Mouse (Mus musculus): ENCODE measurements around the gene Smok3c. TPM values are rescaled to one million over a fixed set of nuclear protein-coding genes. Genes with fewer than 3 reads are reported as not detected.

The Smok3c gene
- polyA plus RNA-seq, 1 experiment, result not detected

GRCm38 (mm10) chr5:138089108-138089551, 36.1 kb downstream of the Smok3c start:
- TF ChIP-seq USF1 (IDR thresholded peaks at IDR 0.05; ENCODE audit: low read depth) (no peak), CTCF (IDR thresholded peaks at IDR 0.05; ENCODE audit: control insufficient read depth, insufficient read depth, insufficient read length) (no peak), MAX (IDR thresholded peaks at IDR 0.05) (no peak), CEBPB (IDR thresholded peaks at IDR 0.05; ENCODE audit: low read depth) (no peak), MYOG (IDR thresholded peaks at IDR 0.05; ENCODE audit: control insufficient read depth, extremely low read depth, insufficient read length) (no peak), FOSL1 (IDR thresholded peaks at IDR 0.05; ENCODE audit: insufficient read depth, low read length, poor library complexity, severe bottlenecking) (no peak), MYOD1 (IDR thresholded peaks at IDR 0.05; ENCODE audit: control insufficient read depth, insufficient read length, low read depth) (no peak)
- Histone ChIP-seq H3K79me2 (ENCODE audit: control insufficient read depth, insufficient read depth) (peaks cover 79% of the 10 kb centered on the region), H3K36me3 (ENCODE audit: control insufficient read depth, insufficient read depth) (peaks cover 16% of the 10 kb centered on the region), H3ac (ENCODE audit: control insufficient read depth, insufficient read length, low read depth) (no peak overlapping the region), H3K4me3 (ENCODE audit: insufficient read depth, poor library complexity, severe bottlenecking) (no peak overlapping the region), H3K27me3 (ENCODE audit: control insufficient read depth, insufficient read depth, insufficient read length) (no peaks in the 10 kb centered on the region), H3K79me3 (ENCODE audit: low read depth) (peaks cover 56% of the 10 kb centered on the region)

GRCm38 (mm10) chr5:138090271-138090670, 37.3 kb downstream of the Smok3c start:
- H3K79me2 ChIP-seq (ENCODE audit: control insufficient read depth, insufficient read depth), result peaks cover 74% of the 10 kb centered on the region
- no peaks in the 10 kb centered on the region for H3K27me3 ChIP-seq (ENCODE audit: control insufficient read depth, insufficient read depth, insufficient read length)
- no peak for TF ChIP-seq USF1 (IDR thresholded peaks at IDR 0.05; ENCODE audit: low read depth)
- TF ChIP-seq MYOG (IDR thresholded peaks at IDR 0.05; ENCODE audit: control insufficient read depth, extremely low read depth, insufficient read length), result no peak
- TF ChIP-seq MAX (IDR thresholded peaks at IDR 0.05), result no peak
- TF ChIP-seq FOSL1 (IDR thresholded peaks at IDR 0.05; ENCODE audit: insufficient read depth, low read length, poor library complexity, severe bottlenecking), result no peak
- TF ChIP-seq CEBPB (IDR thresholded peaks at IDR 0.05; ENCODE audit: low read depth), result no peak
- TF ChIP-seq MYOD1 (IDR thresholded peaks at IDR 0.05; ENCODE audit: control insufficient read depth, insufficient read length, low read depth), result no peak
- no peak for TF ChIP-seq CTCF (IDR thresholded peaks at IDR 0.05; ENCODE audit: control insufficient read depth, insufficient read depth, insufficient read length)
- H3K4me3 ChIP-seq (ENCODE audit: insufficient read depth, poor library complexity, severe bottlenecking), result no peak overlapping the region
- peaks cover 52% of the 10 kb centered on the region for H3K79me3 ChIP-seq (ENCODE audit: low read depth)
- peaks cover 26% of the 10 kb centered on the region for H3K36me3 ChIP-seq (ENCODE audit: control insufficient read depth, insufficient read depth)
- H3ac ChIP-seq (ENCODE audit: control insufficient read depth, insufficient read length, low read depth), result no peak overlapping the region

- H3K79me2 ChIP-seq (ENCODE audit: control insufficient read depth, insufficient read depth), result peaks cover 70% of the 10 kb centered on the region
- no peak for TF ChIP-seq MYOG (IDR thresholded peaks at IDR 0.05; ENCODE audit: control insufficient read depth, extremely low read depth, insufficient read length)
- TF ChIP-seq FOSL1 (IDR thresholded peaks at IDR 0.05; ENCODE audit: insufficient read depth, low read length, poor library complexity, severe bottlenecking), result no peak
- no peak for TF ChIP-seq CTCF (IDR thresholded peaks at IDR 0.05; ENCODE audit: control insufficient read depth, insufficient read depth, insufficient read length)
- no peak for TF ChIP-seq USF1 (IDR thresholded peaks at IDR 0.05; ENCODE audit: low read depth)
- no peak for TF ChIP-seq MYOD1 (IDR thresholded peaks at IDR 0.05; ENCODE audit: control insufficient read depth, insufficient read length, low read depth)
- TF ChIP-seq MAX (IDR thresholded peaks at IDR 0.05), result no peak
- no peak for TF ChIP-seq CEBPB (IDR thresholded peaks at IDR 0.05; ENCODE audit: low read depth)
- H3K36me3 ChIP-seq (ENCODE audit: control insufficient read depth, insufficient read depth), result peaks cover 27% of the 10 kb centered on the region
- H3ac ChIP-seq (ENCODE audit: control insufficient read depth, insufficient read length, low read depth), result no peak overlapping the region
- H3K27me3 ChIP-seq (ENCODE audit: control insufficient read depth, insufficient read depth, insufficient read length), result no peaks in the 10 kb centered on the region
- peaks cover 48% of the 10 kb centered on the region for H3K79me3 ChIP-seq (ENCODE audit: low read depth)
- H3K4me3 ChIP-seq (ENCODE audit: insufficient read depth, poor library complexity, severe bottlenecking), result no peak overlapping the region
These were observed 37.7 kb downstream of the Smok3c start for GRCm38 (mm10) chr5:138090737-138091136.

- Histone ChIP-seq H3K4me3 (ENCODE audit: insufficient read depth, poor library complexity, severe bottlenecking) (no peak overlapping the region), H3K36me3 (ENCODE audit: control insufficient read depth, insufficient read depth) (peaks cover 42% of the 10 kb centered on the region), H3K79me3 (ENCODE audit: low read depth) (peaks cover 27% of the 10 kb centered on the region), H3K79me2 (ENCODE audit: control insufficient read depth, insufficient read depth) (peaks cover 49% of the 10 kb centered on the region), H3K27me3 (ENCODE audit: control insufficient read depth, insufficient read depth, insufficient read length) (no peaks in the 10 kb centered on the region), H3ac (ENCODE audit: control insufficient read depth, insufficient read length, low read depth) (no peak overlapping the region)
- TF ChIP-seq MAX (IDR thresholded peaks at IDR 0.05) (no peak), FOSL1 (IDR thresholded peaks at IDR 0.05; ENCODE audit: insufficient read depth, low read length, poor library complexity, severe bottlenecking) (no peak), USF1 (IDR thresholded peaks at IDR 0.05; ENCODE audit: low read depth) (no peak), MYOD1 (IDR thresholded peaks at IDR 0.05; ENCODE audit: control insufficient read depth, insufficient read length, low read depth) (no peak), MYOG (IDR thresholded peaks at IDR 0.05; ENCODE audit: control insufficient read depth, extremely low read depth, insufficient read length) (no peak), CTCF (IDR thresholded peaks at IDR 0.05; ENCODE audit: control insufficient read depth, insufficient read depth, insufficient read length) (no peak), CEBPB (IDR thresholded peaks at IDR 0.05; ENCODE audit: low read depth) (no peak)
These were observed 39.8 kb downstream of the Smok3c start for GRCm38 (mm10) chr5:138092771-138093170.

- H3K79me2 ChIP-seq (ENCODE audit: control insufficient read depth, insufficient read depth), result peaks cover 32% of the 10 kb centered on the region
- peaks cover 56% of the 10 kb centered on the region for H3K36me3 ChIP-seq (ENCODE audit: control insufficient read depth, insufficient read depth)
These were observed 41.5 kb downstream of the Smok3c start for GRCm38 (mm10) chr5:138094474-138094873.

GRCm38 (mm10) chr5:138104976-138105375, 52.0 kb downstream of the Smok3c start:
- no peak for TF ChIP-seq USF1 (IDR thresholded peaks at IDR 0.05; ENCODE audit: low read depth)
- TF ChIP-seq MYOD1 (IDR thresholded peaks at IDR 0.05; ENCODE audit: control insufficient read depth, insufficient read length, low read depth), result no peak
- TF ChIP-seq CTCF (IDR thresholded peaks at IDR 0.05; ENCODE audit: control insufficient read depth, insufficient read depth, insufficient read length), result no peak
- TF ChIP-seq MYOG (IDR thresholded peaks at IDR 0.05; ENCODE audit: control insufficient read depth, extremely low read depth, insufficient read length), result no peak
- no peak for TF ChIP-seq MAX (IDR thresholded peaks at IDR 0.05)
- TF ChIP-seq FOSL1 (IDR thresholded peaks at IDR 0.05; ENCODE audit: insufficient read depth, low read length, poor library complexity, severe bottlenecking), result no peak
- no peak for TF ChIP-seq CEBPB (IDR thresholded peaks at IDR 0.05; ENCODE audit: low read depth)
- no peaks in the 10 kb centered on the region for H3K79me3 ChIP-seq (ENCODE audit: low read depth)
- H3K4me3 ChIP-seq (ENCODE audit: insufficient read depth, poor library complexity, severe bottlenecking), result no peak overlapping the region
- no peaks in the 10 kb centered on the region for H3K27me3 ChIP-seq (ENCODE audit: control insufficient read depth, insufficient read depth, insufficient read length)
- no peaks in the 10 kb centered on the region for H3K79me2 ChIP-seq (ENCODE audit: control insufficient read depth, insufficient read depth)
- H3K36me3 ChIP-seq (ENCODE audit: control insufficient read depth, insufficient read depth), result peaks cover 31% of the 10 kb centered on the region
- H3ac ChIP-seq (ENCODE audit: control insufficient read depth, insufficient read length, low read depth), result no peak overlapping the region

More at GRCm38 (mm10) chr5:138094474-138094873, 41.5 kb downstream of the Smok3c start:
- no peak overlapping the region for H3ac ChIP-seq (ENCODE audit: control insufficient read depth, insufficient read length, low read depth)
- H3K4me3 ChIP-seq (ENCODE audit: insufficient read depth, poor library complexity, severe bottlenecking), result no peak overlapping the region
- H3K27me3 ChIP-seq (ENCODE audit: control insufficient read depth, insufficient read depth, insufficient read length), result no peaks in the 10 kb centered on the region
- peaks cover 11% of the 10 kb centered on the region for H3K79me3 ChIP-seq (ENCODE audit: low read depth)
- TF ChIP-seq MYOD1 (IDR thresholded peaks at IDR 0.05; ENCODE audit: control insufficient read depth, insufficient read length, low read depth) (no peak), CTCF (IDR thresholded peaks at IDR 0.05; ENCODE audit: control insufficient read depth, insufficient read depth, insufficient read length) (no peak), USF1 (IDR thresholded peaks at IDR 0.05; ENCODE audit: low read depth) (no peak), FOSL1 (IDR thresholded peaks at IDR 0.05; ENCODE audit: insufficient read depth, low read length, poor library complexity, severe bottlenecking) (no peak)
